Mouse (Mus musculus) R1 (cell line): ENCODE measurements around the gene Mmp2.

ENCODE experiments used
- DNase-seq: peaks from one replicate; pipeline ENCODE4 v3.0.0-alpha.2; 2018; ENCODE audit warnings: low read depth, low spot score

The Mmp2 gene

DNA sequence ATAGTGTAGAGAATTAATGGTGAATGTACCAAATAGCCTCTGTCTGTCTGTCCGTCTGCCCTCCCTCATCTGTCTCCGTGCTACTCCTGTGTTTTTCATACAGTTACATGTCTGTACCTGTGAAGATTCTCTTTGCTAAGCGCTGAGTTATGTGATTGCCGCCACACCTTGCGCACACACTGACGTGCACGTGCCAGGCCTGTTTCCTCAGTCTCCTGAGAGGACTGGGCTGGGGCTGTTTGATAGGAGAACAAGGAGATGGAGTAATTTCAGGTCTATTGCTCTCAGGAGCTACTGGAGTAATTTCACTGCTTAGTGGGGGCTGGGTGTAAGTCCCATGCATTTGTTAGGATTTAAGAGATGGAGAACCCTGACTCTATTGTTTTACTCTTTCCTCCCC is 68.0 kb downstream of the Mmp2 start:
- DNase-seq = no peak

- DNase-seq = peak; percentile 37
Measured at GRCm38 (mm10) chr8:92896056-92896455, 69.0 kb downstream of the Mmp2 start.

GRCm38 (mm10) chr8:92896611-92897010 is 69.5 kb downstream of the Mmp2 start:
- no peak for DNase-seq

GRCm38 (mm10) chr8:92897794-92898193 is 70.7 kb downstream of the Mmp2 start:
- no peak for DNase-seq

DNA sequence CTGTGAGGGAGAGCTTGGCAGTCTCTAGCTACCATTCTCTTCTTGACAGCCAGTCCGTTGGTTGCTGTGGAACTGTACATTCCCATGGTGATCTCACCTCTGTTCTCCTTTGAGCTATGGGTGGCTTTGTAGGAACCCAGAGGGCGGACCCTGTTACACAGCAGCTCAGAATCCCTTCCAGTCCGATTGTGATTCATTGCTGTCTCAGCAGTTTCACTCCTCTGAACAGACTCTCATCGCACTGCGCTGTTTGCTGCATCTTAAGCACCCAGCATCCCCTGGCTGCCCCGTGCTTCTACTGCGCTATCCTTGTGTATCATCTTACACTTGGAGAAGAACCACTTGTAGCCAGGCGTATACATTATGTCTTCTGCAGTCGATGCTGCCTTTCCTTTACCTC is 72.5 kb downstream of the Mmp2 start:
- peak; percentile 23 for DNase-seq

- DNase-seq = no peak
Measured at GRCm38 (mm10) chr8:92901107-92901506, 74.0 kb downstream of the Mmp2 start, which contains the start of gene Capns2. Gene Capns2 (plus strand): TSS chr8:92901407.

DNA sequence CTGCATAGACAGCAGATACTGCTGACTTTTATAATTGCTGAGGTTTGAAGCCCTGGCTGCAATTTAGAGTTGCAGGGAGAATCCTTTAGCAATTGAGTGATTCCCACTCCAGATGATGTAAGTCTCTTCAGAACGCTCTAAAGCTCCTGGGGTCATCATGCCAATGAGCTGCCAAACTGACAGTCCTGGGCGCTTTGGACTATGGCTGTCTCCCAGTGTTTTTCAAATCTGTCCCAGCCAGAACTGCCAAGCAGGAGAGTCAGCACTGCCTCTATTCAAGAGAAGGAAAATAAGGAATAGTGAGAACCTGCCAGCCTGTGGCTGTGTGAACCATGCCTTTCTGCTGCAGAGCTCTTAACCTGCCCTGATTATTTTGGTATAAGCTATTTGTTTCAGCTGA is 75.9 kb downstream of the Mmp2 start:
- no peak for DNase-seq
